Mouse (Mus musculus): ENCODE measurements around the gene Clasrp. TPM values are rescaled to one million over a fixed set of nuclear protein-coding genes. Genes with fewer than 3 reads are reported as not detected.
A peak's percentile ranks its signal among the peaks of the same experiment; 100 is the strongest.

The Clasrp gene
- polyA plus RNA-seq, 1 experiment from 2014 or later: 54.0 TPM

- Histone ChIP-seq H3K27ac (no peak overlapping the region), H3K4me1 (peaks cover 28% of the 10 kb centered on the region), H3K9ac (no peak overlapping the region), H3K4me2 (no peak overlapping the region), H3K4me3 (no peak overlapping the region), H3K9me3 (replicated peaks) (no peaks in the 10 kb centered on the region), H3K27me3 (peaks cover 57% of the 10 kb centered on the region), H3K36me3 (ENCODE audit: poor library complexity, severe bottlenecking) (peaks cover 11% of the 10 kb centered on the region)
- 67% methylated on average over 3 of the region's 3 CpGs for WGBS
- ATAC-seq: no peak
Measured at GRCm38 (mm10) chr7:19575559-19575958, 28.7 kb downstream of the Clasrp start.

- peaks cover 42% of the 10 kb centered on the region for H3K27me3 ChIP-seq
- peak overlapping the region; percentile 83 for H3K9ac ChIP-seq
- 25% methylated on average over 16 of the region's 16 CpGs for WGBS
- no peaks in the 10 kb centered on the region for H3K9me3 ChIP-seq (replicated peaks)
- peaks cover 15% of the 10 kb centered on the region for H3K36me3 ChIP-seq (ENCODE audit: poor library complexity, severe bottlenecking)
- no peak; the same call in 1 of the 2 replicates for ATAC-seq
- no peak overlapping the region for H3K27ac ChIP-seq
- H3K4me1 ChIP-seq: peaks cover 28% of the 10 kb centered on the region
- H3K4me3 ChIP-seq: peak overlapping the region; percentile 75
- H3K4me2 ChIP-seq: peak overlapping the region; percentile 79
Measured at GRCm38 (mm10) chr7:19573776-19574140, 30.5 kb downstream of the Clasrp start.

GRCm38 (mm10) chr7:19572926-19573775, 31.1 kb downstream of the Clasrp start:
- Histone ChIP-seq H3K27ac (peak overlapping the region; percentile 69), H3K4me1 (peaks cover 28% of the 10 kb centered on the region), H3K9ac (peak overlapping the region; percentile 83), H3K4me2 (peak overlapping the region; percentile 79), H3K36me3 (ENCODE audit: poor library complexity, severe bottlenecking) (peaks cover 18% of the 10 kb centered on the region), H3K27me3 (peaks cover 36% of the 10 kb centered on the region), H3K4me3 (peak overlapping the region; percentile 75), H3K9me3 (replicated peaks) (no peaks in the 10 kb centered on the region)
- peak; percentile 90 for ATAC-seq
- 1% methylated on average over 53 of the region's 53 CpGs for WGBS

GRCm38 (mm10) chr7:19569647-19570046, 34.6 kb downstream of the Clasrp start:
- H3K4me1 ChIP-seq: peaks cover 19% of the 10 kb centered on the region
- H3K4me3 ChIP-seq: no peak overlapping the region
- H3K4me2 ChIP-seq: no peak overlapping the region
- ATAC-seq: no peak
- peaks cover 37% of the 10 kb centered on the region for H3K36me3 ChIP-seq (ENCODE audit: poor library complexity, severe bottlenecking)
- no peak overlapping the region for H3K9ac ChIP-seq
- WGBS: 87% methylated on average over 3 of the region's 3 CpGs
- peaks cover 2% of the 10 kb centered on the region for H3K27me3 ChIP-seq
- no peak overlapping the region for H3K27ac ChIP-seq
- no peaks in the 10 kb centered on the region for H3K9me3 ChIP-seq (replicated peaks)

- Histone ChIP-seq H3K9ac (no peak overlapping the region), H3K36me3 (ENCODE audit: poor library complexity, severe bottlenecking) (peaks cover 48% of the 10 kb centered on the region), H3K27ac (no peak overlapping the region), H3K4me2 (no peak overlapping the region), H3K9me3 (replicated peaks) (0 out of 2 replicates have a peak, but pooled peaks cover 5% of the 10 kb centered on the region), H3K4me1 (peaks cover 22% of the 10 kb centered on the region), H3K4me3 (no peak overlapping the region), H3K27me3 (no peaks in the 10 kb centered on the region)
- ATAC-seq: no peak
- whole genome bisulfite sequencing: 92% methylated on average over 8 of the region's 8 CpGs
Measured at GRCm38 (mm10) chr7:19567426-19567825, 36.9 kb downstream of the Clasrp start.

- ATAC-seq: no peak
- 94% methylated on average over 2 of the region's 2 CpGs for WGBS
Measured at GRCm38 (mm10) chr7:19565803-19566202, 38.5 kb downstream of the Clasrp start.

GRCm38 (mm10) chr7:19564455-19564854, 39.8 kb downstream of the Clasrp start:
- no peak overlapping the region for H3K4me3 ChIP-seq
- no peak for ATAC-seq
- peaks cover 32% of the 10 kb centered on the region for H3K4me1 ChIP-seq
- no peak overlapping the region for H3K27ac ChIP-seq
- H3K36me3 ChIP-seq (ENCODE audit: poor library complexity, severe bottlenecking): peaks cover 40% of the 10 kb centered on the region
- no peak overlapping the region for H3K4me2 ChIP-seq
- no peak overlapping the region for H3K9ac ChIP-seq
- H3K9me3 ChIP-seq (replicated peaks): 0 out of 2 replicates have a peak, but pooled peaks cover 5% of the 10 kb centered on the region
- no peaks in the 10 kb centered on the region for H3K27me3 ChIP-seq
- 88% methylated on average over 4 of the region's 4 CpGs for WGBS

More at GRCm38 (mm10) chr7:19565803-19566202, 38.5 kb downstream of the Clasrp start:
- Histone ChIP-seq H3K9me3 (replicated peaks) (0 out of 2 replicates have a peak, but pooled peaks cover 5% of the 10 kb centered on the region), H3K4me2 (no peak overlapping the region), H3K27ac (no peak overlapping the region), H3K4me1 (peaks cover 19% of the 10 kb centered on the region), H3K9ac (no peak overlapping the region), H3K27me3 (no peaks in the 10 kb centered on the region), H3K36me3 (ENCODE audit: poor library complexity, severe bottlenecking) (peaks cover 48% of the 10 kb centered on the region), H3K4me3 (no peak overlapping the region)

GRCm38 (mm10) chr7:19563884-19564283, 40.4 kb downstream of the Clasrp start:
- H3K27me3 ChIP-seq: no peaks in the 10 kb centered on the region
- ATAC-seq: no peak
- H3K4me2 ChIP-seq: peak overlapping the region; percentile 99; the same call in 1 of the 2 replicates
- H3K4me1 ChIP-seq: peaks cover 38% of the 10 kb centered on the region
- H3K9ac ChIP-seq: no peak overlapping the region
- H3K9me3 ChIP-seq (replicated peaks): 0 out of 2 replicates have a peak, but pooled peaks cover 5% of the 10 kb centered on the region
- no peak overlapping the region for H3K27ac ChIP-seq
- H3K36me3 ChIP-seq (ENCODE audit: poor library complexity, severe bottlenecking): peaks cover 34% of the 10 kb centered on the region
- H3K4me3 ChIP-seq: peak overlapping the region; percentile 94; the same call in 1 of the 2 replicates
- 94% methylated on average over 3 of the region's 3 CpGs for WGBS

GRCm38 (mm10) chr7:19562643-19563410, 41.5 kb downstream of the Clasrp start, which contains the start of gene Ppp1r37:
Gene Ppp1r37 (minus strand): TSS chr7:19563076.
- peak; percentile 40 for ATAC-seq
- H3K4me2 ChIP-seq: peak within 1 kb of the TSS; percentile 99
- WGBS: 2% methylated on average over 19 of the region's 19 CpGs

GRCm38 (mm10) chr7:19561765-19562642, 42.3 kb downstream of the Clasrp start:
- under 1% methylated on average over 97 of the region's 102 CpGs for WGBS

More at GRCm38 (mm10) chr7:19562643-19563410, 41.5 kb downstream of the Clasrp start, which contains the start of gene Ppp1r37:
- H3K27me3 ChIP-seq: no peaks in the 10 kb centered on the region
- H3K9me3 ChIP-seq (replicated peaks): 0 out of 2 replicates have a peak, but pooled peaks cover 5% of the 10 kb centered on the region
- peaks cover 47% of the 10 kb centered on the region for H3K4me1 ChIP-seq
- peak within 1 kb of the TSS; percentile 98 for H3K9ac ChIP-seq
- H3K4me3 ChIP-seq: peak within 1 kb of the TSS; percentile 94
- H3K27ac ChIP-seq: peak within 1 kb of the TSS; percentile 92
- H3K36me3 ChIP-seq (ENCODE audit: poor library complexity, severe bottlenecking): peaks cover 33% of the 10 kb centered on the region

GRCm38 (mm10) chr7:19561431-19561764, 42.9 kb downstream of the Clasrp start:
- ATAC-seq: no peak; the same call in 1 of the 2 replicates
- Histone ChIP-seq H3K9me3 (replicated peaks) (0 out of 2 replicates have a peak, but pooled peaks cover 5% of the 10 kb centered on the region), H3K4me1 (peaks cover 48% of the 10 kb centered on the region), H3K27ac (peak overlapping the region; percentile 92; the same call in 1 of the 2 replicates), H3K9ac (peak overlapping the region; percentile 98), H3K36me3 (ENCODE audit: poor library complexity, severe bottlenecking) (peaks cover 36% of the 10 kb centered on the region), H3K4me3 (peak overlapping the region; percentile 94), H3K4me2 (peak overlapping the region; percentile 99), H3K27me3 (no peaks in the 10 kb centered on the region)
- 4% methylated on average over 11 of the region's 11 CpGs for WGBS

More at GRCm38 (mm10) chr7:19561765-19562642, 42.3 kb downstream of the Clasrp start:
- H3K36me3 ChIP-seq (ENCODE audit: poor library complexity, severe bottlenecking): peaks cover 35% of the 10 kb centered on the region
- H3K4me2 ChIP-seq: peak overlapping the region; percentile 99
- H3K9me3 ChIP-seq (replicated peaks): 0 out of 2 replicates have a peak, but pooled peaks cover 5% of the 10 kb centered on the region
- H3K27ac ChIP-seq: peak overlapping the region; percentile 92
- H3K27me3 ChIP-seq: no peaks in the 10 kb centered on the region
- peaks cover 48% of the 10 kb centered on the region for H3K4me1 ChIP-seq
- peak overlapping the region; percentile 94 for H3K4me3 ChIP-seq
- peak; percentile 91 for ATAC-seq
- peak overlapping the region; percentile 98 for H3K9ac ChIP-seq
